Mouse (Mus musculus) large intestine, adult 2 months (tissue): ENCODE results near the gene Fan1. TPM values are rescaled to one million over a fixed set of nuclear protein-coding genes. Genes with fewer than 3 reads are reported as not detected.

Source experiments
- DNase-seq: peaks from one replicate; pipeline ENCODE4 v3.0.0-alpha.2; 2012; ENCODE audit warnings: low read depth, low spot score
- WGBS: fragments of 180-500 bp; shearing (Covaris S2); methylation state at CpG from one replicate; pipeline ENCODE4 v1.1.7; 2018; 5-methylcytosine and 5-hydroxymethylcytosine counted together
- polyA plus RNA-seq: library from polyadenylated mRNA; depleted of rRNA; stranded (reverse); fragments of >200 nt; gene quantifications from 2 replicates; pipeline ENCODE4 v1.2.3, GENCODE M21; 2012; rRNA removed

Fan1 gene
- polyA plus RNA-seq, 1 experiment = 1.0 TPM

- no peak for DNase-seq
- 79% methylated on average over 15 of the region's 15 CpGs for WGBS
These were observed 24.6 kb downstream of the Fan1 start for GRCm38 (mm10) chr7:64349147-64349861.

GRCm38 (mm10) chr7:64347813-64348212, 26.1 kb downstream of the Fan1 start:
- DNase-seq = no peak
- 56% methylated on average over 1 of the region's 1 CpGs for WGBS

GRCm38 (mm10) chr7:64332686-64333085, 41.2 kb downstream of the Fan1 start:
- DNase-seq = no peak
- 93% methylated on average over 1 of the region's 1 CpGs for WGBS

GRCm38 (mm10) chr7:64331309-64331708, 42.6 kb downstream of the Fan1 start:
- no peak for DNase-seq
- WGBS = 86% methylated on average over 3 of the region's 3 CpGs

GRCm38 (mm10) chr7:64327486-64327885, 46.4 kb downstream of the Fan1 start:
- no peak for DNase-seq
- 88% methylated on average over 4 of the region's 4 CpGs for WGBS

- DNase-seq = no peak
- WGBS = 6% methylated on average over 1 of the region's 1 CpGs
These were observed 47.0 kb downstream of the Fan1 start for GRCm38 (mm10) chr7:64326892-64327291.

- no peak for DNase-seq
- WGBS = 91% methylated on average over 4 of the region's 4 CpGs
These were observed 52.2 kb downstream of the Fan1 start for GRCm38 (mm10) chr7:64321658-64322057.

GRCm38 (mm10) chr7:64321125-64321524, 52.8 kb downstream of the Fan1 start:
- no peak for DNase-seq
- 94% methylated on average over 5 of the region's 5 CpGs for WGBS

GRCm38 (mm10) chr7:64312811-64313210, 61.1 kb downstream of the Fan1 start:
- DNase-seq = peak; percentile 19
- WGBS = 43% methylated on average over 7 of the region's 7 CpGs

GRCm38 (mm10) chr7:64310756-64311155, 63.1 kb downstream of the Fan1 start:
- WGBS = 69% methylated on average over 2 of the region's 2 CpGs
- DNase-seq = no peak

- 82% methylated on average over 7 of the region's 7 CpGs for WGBS
- no peak for DNase-seq
These were observed 63.7 kb downstream of the Fan1 start for GRCm38 (mm10) chr7:64310241-64310640.

Other genes starting within 250 kb of the Fan1 start
- gene Trpm1, start 220.3 kb downstream of the Fan1 start, polyA plus RNA-seq = 0.04 TPM in 1 of 2 replicates, not detected in the other
- 2.3 and 3.8 TPM in 2 replicates for gene Mtmr10, start 86.4 kb downstream of the Fan1 start, polyA plus RNA-seq
- gene Mphosph10, start 18.2 kb upstream of the Fan1 start, polyA plus RNA-seq = 0.86 and 1.2 TPM in 2 replicates
- gene Mcee, start 18.5 kb upstream of the Fan1 start, polyA plus RNA-seq = 21.9 and 23.6 TPM in 2 replicates
- 1.7 and 1.9 TPM in 2 replicates for gene Apba2, start 127.6 kb upstream of the Fan1 start, polyA plus RNA-seq